Mouse (Mus musculus): ENCODE results near the gene Pi4kb.

DNA sequence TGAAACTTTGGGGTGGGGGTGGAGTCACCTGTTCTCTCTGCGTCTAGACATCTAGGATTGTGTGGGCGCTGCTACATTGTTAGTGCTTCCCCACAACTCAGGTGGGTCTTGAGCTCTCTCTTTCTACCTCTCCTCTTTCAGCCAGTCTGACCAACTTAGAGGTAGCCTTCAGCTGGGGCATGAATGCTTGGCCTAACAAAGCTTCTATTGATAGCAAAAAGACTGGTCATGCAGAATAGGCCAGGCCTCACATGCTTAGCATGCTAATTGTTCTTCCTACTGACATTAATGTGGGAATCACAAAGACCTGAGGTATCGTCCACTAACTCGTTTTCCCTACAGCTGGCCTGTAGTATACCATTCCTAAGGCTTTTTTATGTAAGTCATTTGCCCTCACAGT lies 28.0 kb downstream of the Pi4kb start:
- TF ChIP-seq CTCF (IDR thresholded peaks at IDR 0.05; ENCODE audit: extremely low read depth, insufficient read depth, insufficient read length, insufficient replicate concordance) (no peak), POLR2A (IDR thresholded peaks at IDR 0.05; ENCODE audit: low read depth, low read length) (no peak)

Data from spleen, adult 2 months (tissue).